Mouse (Mus musculus): ENCODE results near the gene Ip6k2. TPM values are rescaled to one million over a fixed set of nuclear protein-coding genes. Genes with fewer than 3 reads are reported as not detected.
A peak's percentile ranks its signal among the peaks of the same experiment; 100 is the strongest.

The Ip6k2 gene
- polyA plus RNA-seq, 1 experiment, result 37.3 TPM

DNA sequence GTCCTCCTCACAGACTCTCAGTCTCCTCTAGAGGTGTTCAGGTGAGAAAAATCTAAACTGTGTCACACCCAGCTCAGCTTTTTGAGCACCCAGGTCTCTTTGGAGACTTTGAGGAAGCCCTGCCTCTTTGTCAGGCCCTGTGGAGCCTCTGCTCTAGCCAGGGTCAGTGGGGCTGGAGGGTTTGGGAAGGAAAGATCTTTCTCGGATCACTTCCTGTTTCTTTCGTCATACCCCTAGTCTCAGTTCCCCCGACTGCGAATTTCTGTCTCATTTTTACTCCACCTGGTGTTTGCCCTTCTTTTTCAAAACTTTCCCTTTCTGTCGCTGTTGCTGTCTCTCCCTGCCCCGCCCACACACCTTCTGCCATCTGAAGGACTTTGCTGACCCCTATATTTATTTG lies 26.1 kb downstream of the Ip6k2 start:
- TF ChIP-seq CTCF (IDR thresholded peaks at IDR 0.05; ENCODE audit: control insufficient read depth, insufficient read depth, low read length), result no peak
- WGBS, result 23% methylated on average over 6 of the region's 6 CpGs
- peaks cover 1% of the 10 kb centered on the region; the same call in 1 of the 2 replicates for H3K4me1 ChIP-seq (ENCODE audit: control insufficient read depth, insufficient read depth, low read length)
- H3K4me3 ChIP-seq (replicated peaks; ENCODE audit: control insufficient read depth, low read depth, low read length), result no peak overlapping the region
- no peak overlapping the region for H3K27ac ChIP-seq (ENCODE audit: control insufficient read depth, insufficient read depth, low read depth, low read length, poor library complexity)

DNA sequence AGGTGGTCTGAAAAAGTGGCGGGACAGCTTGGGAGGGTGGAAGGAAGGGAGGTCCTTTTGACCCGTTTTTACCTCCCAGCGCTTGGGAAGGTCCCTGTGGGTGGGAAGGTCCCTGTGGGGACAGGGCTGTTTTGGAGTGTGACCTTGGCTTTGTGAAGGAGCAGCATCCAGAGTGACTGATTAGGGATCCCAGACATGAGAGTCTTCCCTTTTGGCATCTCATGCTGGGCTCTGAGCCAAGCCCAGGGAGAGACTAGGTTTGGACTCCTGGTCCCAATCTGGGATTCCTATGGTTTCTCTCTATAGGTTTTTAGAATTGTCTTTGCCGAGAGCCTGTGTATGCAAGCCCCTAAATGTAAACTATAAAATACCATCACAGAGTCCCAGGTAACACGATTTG lies 26.9 kb downstream of the Ip6k2 start:
- H3K27ac ChIP-seq (ENCODE audit: control insufficient read depth, insufficient read depth, low read depth, low read length, poor library complexity), result no peak overlapping the region; the same call in 1 of the 2 replicates
- peaks cover 1% of the 10 kb centered on the region; the same call in 1 of the 2 replicates for H3K4me1 ChIP-seq (ENCODE audit: control insufficient read depth, insufficient read depth, low read length)
- 88% methylated on average over 5 of the region's 5 CpGs for WGBS
- H3K4me3 ChIP-seq (replicated peaks; ENCODE audit: control insufficient read depth, low read depth, low read length), result no peak overlapping the region
- TF ChIP-seq CTCF (IDR thresholded peaks at IDR 0.05; ENCODE audit: control insufficient read depth, insufficient read depth, low read length), result no peak
- no peak for TF ChIP-seq POLR2A (IDR thresholded peaks at IDR 0.05; ENCODE audit: borderline replicate concordance, control insufficient read depth, low read depth, low read length)

DNA sequence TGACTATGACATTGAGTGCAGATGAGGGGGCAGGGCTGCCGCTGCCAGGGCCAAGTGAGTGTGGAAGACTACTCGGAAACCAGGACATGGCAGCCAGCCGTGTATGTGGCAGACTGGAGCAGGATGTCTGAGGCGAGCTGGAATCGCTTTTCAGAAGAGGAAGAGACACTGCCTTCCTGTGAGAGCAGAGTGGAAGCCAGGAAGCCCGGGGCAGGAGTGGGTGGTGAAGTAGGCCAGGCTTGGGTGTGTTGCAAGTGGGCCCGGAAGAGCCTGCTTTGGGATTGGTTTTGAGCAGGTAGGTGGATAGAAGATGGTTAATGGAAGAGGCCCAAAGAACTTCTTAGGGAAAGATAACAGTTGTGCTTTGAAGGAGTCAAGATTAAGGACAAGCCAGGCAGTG lies 32.0 kb downstream of the Ip6k2 start:
- Histone ChIP-seq H3K4me1 (ENCODE audit: control insufficient read depth, insufficient read depth, low read length) (no peaks in the 10 kb centered on the region), H3K4me3 (replicated peaks; ENCODE audit: control insufficient read depth, low read depth, low read length) (no peak overlapping the region), H3K27ac (ENCODE audit: control insufficient read depth, insufficient read depth, low read depth, low read length, poor library complexity) (no peak overlapping the region)
- TF ChIP-seq POLR2A (IDR thresholded peaks at IDR 0.05; ENCODE audit: borderline replicate concordance, control insufficient read depth, low read depth, low read length), result no peak
- no peak for TF ChIP-seq CTCF (IDR thresholded peaks at IDR 0.05; ENCODE audit: control insufficient read depth, insufficient read depth, low read length)
- 68% methylated on average over 7 of the region's 7 CpGs for WGBS

DNA sequence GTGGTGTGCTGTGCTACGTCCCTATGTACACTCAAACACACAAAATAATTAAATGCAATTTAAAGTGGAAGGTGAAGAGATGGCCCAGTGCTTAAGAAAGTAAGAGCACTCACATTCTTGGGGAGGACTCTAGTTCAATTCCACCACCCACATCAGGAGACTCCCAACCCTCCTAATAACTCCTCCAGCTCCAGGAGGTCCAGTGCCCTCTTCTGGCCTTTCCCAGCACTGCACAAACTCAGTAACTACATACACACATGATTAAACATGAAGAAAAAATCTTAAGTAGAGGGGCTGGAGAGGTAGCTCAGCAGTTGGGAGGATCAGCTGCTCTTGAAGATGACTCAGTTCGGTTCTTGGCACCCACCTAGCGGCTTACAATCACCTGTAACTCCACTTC lies 35.9 kb downstream of the Ip6k2 start:
- H3K4me1 ChIP-seq (ENCODE audit: control insufficient read depth, insufficient read depth, low read length), result no peaks in the 10 kb centered on the region
- no peak overlapping the region for H3K27ac ChIP-seq (ENCODE audit: control insufficient read depth, insufficient read depth, low read depth, low read length, poor library complexity)
- no peak for TF ChIP-seq POLR2A (IDR thresholded peaks at IDR 0.05; ENCODE audit: borderline replicate concordance, control insufficient read depth, low read depth, low read length)
- peak; percentile 78 for TF ChIP-seq CTCF (IDR thresholded peaks at IDR 0.05; ENCODE audit: control insufficient read depth, insufficient read depth, low read length)
- 55% methylated on average over 3 of the region's 3 CpGs for WGBS
- no peak overlapping the region for H3K4me3 ChIP-seq (replicated peaks; ENCODE audit: control insufficient read depth, low read depth, low read length)

DNA sequence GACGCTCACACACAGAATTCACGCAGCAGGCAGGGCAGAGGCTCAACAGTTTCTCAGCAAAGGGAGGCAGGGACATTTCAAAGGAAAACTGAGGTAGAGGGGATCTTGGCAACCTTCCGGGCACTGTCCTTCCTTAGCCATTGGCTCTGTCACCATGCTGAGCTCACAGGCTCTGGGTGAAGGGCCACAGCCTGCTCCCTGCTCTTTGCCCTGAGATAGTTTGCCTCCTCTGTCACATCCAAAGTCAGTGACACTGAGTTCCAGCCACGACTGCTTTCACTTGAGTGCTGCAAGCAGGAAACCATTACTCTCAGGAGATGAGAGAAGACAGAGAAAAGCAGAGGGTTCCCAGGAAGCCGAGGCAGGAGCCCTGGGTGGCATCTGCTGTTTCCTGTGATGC lies 36.5 kb downstream of the Ip6k2 start:
- 57% methylated on average over 5 of the region's 5 CpGs for WGBS

DNA sequence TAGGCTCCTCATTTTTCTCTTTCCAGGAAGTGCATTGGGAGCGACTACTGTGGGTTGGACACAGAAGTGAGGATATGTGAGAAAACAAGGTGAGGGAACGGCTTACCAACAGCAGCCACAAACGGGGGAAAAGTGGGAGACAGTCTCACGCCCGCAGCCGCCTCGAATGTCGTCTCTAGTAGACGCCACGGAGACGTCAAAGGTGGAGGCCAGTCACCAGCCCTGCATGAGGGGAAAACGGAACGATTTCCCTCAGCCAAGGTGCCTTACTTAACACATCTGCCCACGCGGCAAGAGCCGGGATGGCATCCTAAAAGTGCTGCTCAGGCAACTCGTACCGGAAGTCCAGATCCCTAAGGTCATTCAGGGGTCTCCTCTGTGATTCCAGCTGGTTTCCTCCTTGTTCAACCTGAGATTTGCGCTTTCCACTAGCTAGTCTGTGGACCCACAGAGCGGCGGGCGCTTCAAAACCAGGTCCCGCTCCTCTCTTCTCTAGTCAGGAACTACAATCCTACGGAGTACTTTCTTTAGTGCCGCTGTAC lies 40.6 kb downstream of the Ip6k2 start:
- Histone ChIP-seq H3K4me3 (replicated peaks; ENCODE audit: control insufficient read depth, low read depth, low read length) (no peak overlapping the region), H3K4me1 (ENCODE audit: control insufficient read depth, insufficient read depth, low read length) (peaks cover 6% of the 10 kb centered on the region; the same call in 1 of the 2 replicates), H3K27ac (ENCODE audit: control insufficient read depth, insufficient read depth, low read depth, low read length, poor library complexity) (no peak overlapping the region)
- no peak for TF ChIP-seq CTCF (IDR thresholded peaks at IDR 0.05; ENCODE audit: control insufficient read depth, insufficient read depth, low read length)
- no peak for TF ChIP-seq POLR2A (IDR thresholded peaks at IDR 0.05; ENCODE audit: borderline replicate concordance, control insufficient read depth, low read depth, low read length)
- 10% methylated on average over 25 of the region's 25 CpGs for WGBS

More for the DNA sequence above, 36.5 kb downstream of the Ip6k2 start:
- TF ChIP-seq POLR2A (IDR thresholded peaks at IDR 0.05; ENCODE audit: borderline replicate concordance, control insufficient read depth, low read depth, low read length), result no peak
- no peak for TF ChIP-seq CTCF (IDR thresholded peaks at IDR 0.05; ENCODE audit: control insufficient read depth, insufficient read depth, low read length)
- Histone ChIP-seq H3K4me3 (replicated peaks; ENCODE audit: control insufficient read depth, low read depth, low read length) (no peak overlapping the region), H3K4me1 (ENCODE audit: control insufficient read depth, insufficient read depth, low read length) (no peaks in the 10 kb centered on the region), H3K27ac (ENCODE audit: control insufficient read depth, insufficient read depth, low read depth, low read length, poor library complexity) (no peak overlapping the region)

DNA sequence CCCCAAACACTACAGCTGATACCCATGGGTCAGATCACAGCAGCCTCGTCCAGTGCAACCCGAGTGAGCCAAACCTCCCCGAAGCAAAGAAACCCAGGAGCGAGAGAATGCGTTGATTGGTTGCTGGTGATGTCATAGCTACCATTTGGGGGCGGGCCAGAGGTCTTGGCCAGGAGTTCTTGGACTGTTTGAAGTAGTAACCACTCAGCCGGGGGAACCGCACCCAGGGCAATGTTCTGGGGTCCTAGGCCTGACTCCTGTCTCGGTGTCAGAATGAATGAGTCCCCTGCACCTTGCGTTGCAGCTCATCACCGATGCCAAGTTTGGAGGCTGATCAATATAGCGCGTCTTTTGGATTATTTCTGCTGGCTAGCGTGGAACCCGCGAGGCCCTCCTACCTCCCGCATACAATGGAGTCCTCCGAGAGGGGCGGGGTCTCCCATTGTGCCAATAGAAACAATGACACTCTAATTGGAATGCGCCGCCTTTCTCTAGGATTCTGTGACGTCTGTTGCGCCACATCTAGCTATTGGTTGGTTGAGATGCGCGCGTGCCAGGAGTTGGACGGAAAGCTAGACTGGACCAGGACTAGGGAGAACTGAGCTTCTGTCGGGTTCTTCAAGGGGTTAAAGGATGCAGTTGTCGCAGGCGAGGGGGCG lies 41.3 kb downstream of the Ip6k2 start:
- Histone ChIP-seq H3K27ac (ENCODE audit: control insufficient read depth, insufficient read depth, low read depth, low read length, poor library complexity) (no peak overlapping the region), H3K4me3 (replicated peaks; ENCODE audit: control insufficient read depth, low read depth, low read length) (no peak overlapping the region), H3K4me1 (ENCODE audit: control insufficient read depth, insufficient read depth, low read length) (peaks cover 6% of the 10 kb centered on the region; the same call in 1 of the 2 replicates)
- TF ChIP-seq CTCF (IDR thresholded peaks at IDR 0.05; ENCODE audit: control insufficient read depth, insufficient read depth, low read length), result no peak
- no peak for TF ChIP-seq POLR2A (IDR thresholded peaks at IDR 0.05; ENCODE audit: borderline replicate concordance, control insufficient read depth, low read depth, low read length)
- 12% methylated on average over 31 of the region's 31 CpGs for WGBS

DNA sequence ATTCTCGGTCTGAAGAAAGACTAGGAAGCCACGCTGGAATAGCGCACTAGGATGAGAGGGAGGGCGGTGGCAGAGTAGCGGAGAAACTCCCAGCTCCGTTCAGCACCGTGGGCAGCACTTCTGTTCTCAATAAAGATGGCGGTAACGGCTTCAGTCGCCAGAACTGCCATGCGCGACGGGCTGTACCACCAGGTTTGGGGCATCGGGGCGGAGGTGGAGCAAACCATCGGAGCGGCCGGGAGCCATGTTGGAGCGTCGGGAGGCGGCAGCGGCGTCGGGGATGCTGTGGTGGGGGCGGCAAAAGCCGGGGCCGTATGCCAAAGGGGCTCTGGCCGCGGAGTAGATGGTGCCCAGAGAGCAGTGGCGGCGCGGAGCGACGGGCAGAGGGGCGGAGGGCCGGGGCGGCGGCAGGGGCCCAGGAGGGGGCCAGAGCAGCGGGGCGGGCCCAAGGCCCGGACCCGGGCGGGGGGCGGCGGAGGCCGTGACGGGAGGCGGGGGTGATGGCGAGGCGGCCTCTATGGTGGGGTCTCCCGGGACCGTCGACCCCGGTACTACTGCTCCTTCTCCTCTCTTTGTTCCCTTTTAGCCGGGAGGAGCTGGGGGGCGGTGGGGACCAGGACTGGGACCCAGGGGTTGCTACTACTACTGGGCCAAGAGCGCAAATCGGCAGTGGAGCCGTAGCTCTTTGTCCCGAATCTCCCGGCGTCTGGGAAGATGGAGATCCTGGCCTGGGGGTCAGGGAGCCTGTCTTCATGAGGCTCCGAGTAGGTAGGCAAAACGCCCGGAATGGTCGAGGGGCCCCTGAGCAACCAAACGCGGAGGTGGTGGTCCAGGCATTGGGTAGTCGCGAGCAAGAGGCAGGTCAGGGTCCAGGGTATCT lies 42.5 kb downstream of the Ip6k2 start, which contains the start of gene Celsr3:
TSS of gene Celsr3 (plus strand) at position 501 of the 880 bp plus-strand sequence.
- 7% methylated on average over 68 of the region's 70 CpGs for WGBS
- Histone ChIP-seq H3K4me1 (ENCODE audit: control insufficient read depth, insufficient read depth, low read length) (peaks cover 6% of the 10 kb centered on the region; the same call in 1 of the 2 replicates), H3K27ac (ENCODE audit: control insufficient read depth, insufficient read depth, low read depth, low read length, poor library complexity) (peak within 1 kb of the TSS; percentile 34), H3K4me3 (replicated peaks; ENCODE audit: control insufficient read depth, low read depth, low read length) (peak within 1 kb of the TSS; percentile 64)
- TF ChIP-seq CTCF (IDR thresholded peaks at IDR 0.05; ENCODE audit: control insufficient read depth, insufficient read depth, low read length) (no peak), POLR2A (IDR thresholded peaks at IDR 0.05; ENCODE audit: borderline replicate concordance, control insufficient read depth, low read depth, low read length) (no peak)
